Mouse (Mus musculus): Measurements from ENCODE around the gene Sft2d1.

DNA sequence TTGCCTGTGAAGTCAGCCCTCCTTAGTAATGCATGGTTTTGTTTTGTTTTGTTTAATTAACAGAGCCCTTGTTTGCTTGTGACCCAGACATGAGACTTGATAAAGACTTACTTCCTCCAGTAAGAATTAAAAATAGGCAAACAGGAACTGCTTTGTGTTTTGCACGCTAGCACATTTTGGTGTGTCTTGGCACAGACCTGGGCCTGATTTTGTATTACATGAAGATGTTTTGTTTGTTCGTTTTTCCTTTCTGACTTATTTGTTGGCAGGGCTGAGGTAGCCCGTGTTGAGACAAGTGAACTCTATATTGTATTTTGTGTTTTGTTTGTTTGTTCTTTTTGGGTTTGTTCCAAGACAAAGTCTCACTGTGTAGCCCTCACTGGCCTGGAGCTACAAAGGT is 849 bp downstream of the Sft2d1 start:
- TF ChIP-seq CTCF (IDR thresholded peaks at IDR 0.05; ENCODE audit: low read depth) (no peak), EP300 (IDR thresholded peaks at IDR 0.05; ENCODE audit: low read depth) (no peak)
